Comparison of ENCODE assay signal across 31 mouse cellular contexts in the genomic region with DNA sequence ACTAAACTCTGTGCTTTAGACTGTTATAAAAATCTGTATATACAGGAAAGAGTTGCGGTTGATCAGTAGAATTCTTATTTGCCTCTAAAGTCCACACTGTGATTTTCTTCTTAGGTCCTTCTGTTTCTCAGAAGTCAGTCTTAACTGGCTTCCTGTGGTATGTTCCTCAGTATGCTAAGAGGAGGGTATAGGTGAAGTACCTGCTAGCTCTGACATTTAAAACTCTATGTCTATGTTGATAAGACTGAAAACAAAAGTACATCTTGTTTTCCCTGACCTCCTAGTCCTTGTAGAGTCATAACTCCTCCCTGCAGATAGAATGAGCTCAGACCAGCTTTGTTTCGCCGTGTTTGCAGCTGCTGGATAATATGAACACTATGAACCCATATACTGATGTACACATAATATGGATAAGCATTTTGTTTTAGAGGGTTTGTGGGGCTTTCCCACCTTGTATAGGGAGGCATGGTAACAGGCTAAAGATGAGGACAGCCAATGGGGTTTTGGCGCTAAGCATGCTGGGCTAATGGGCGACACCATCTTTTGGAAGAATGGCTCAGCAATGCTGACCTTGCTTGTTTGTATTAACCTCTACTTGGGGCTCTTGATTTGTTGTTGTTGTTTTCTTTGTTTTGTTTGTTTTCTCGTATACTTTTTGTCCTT. TPM values are rescaled to one million over a fixed set of nuclear protein-coding genes. Genes with fewer than 3 reads are reported as not detected.
A peak's percentile ranks its signal among the peaks of the same experiment; 100 is the strongest.
DNase-seq lines count a peak whose midpoint lies in the region; ATAC-seq lines count a peak whose summit lies in the region.
"Had no signal": no experiment of that assay in that cellular context is flagged by ENCODE, and none has a peak within 500 bp of the region (broad histone marks: within the 10 kb centered on the region; RNA-seq: fewer than 3 reads in every experiment).

No protein-coding gene starts in this region.

- DNase-seq in heart, adult 11 months = peak; percentile 9
- no peak for DNase-seq in frontal cortex, postnatal 36 days (ENCODE audit: low spot score in 2 of 2)
- no peak for DNase-seq in layer of hippocampus, adult 8-10 months (ENCODE audit: low spot score in 2 of 2)
- DNase-seq: adrenal gland, adult 2 months; adrenal gland, postnatal 10 days; adrenal gland, postnatal 25 days; B cell, adult 2 months; cerebellum, adult 11 months; cerebellum, adult 18-20 months; cerebellum, adult 8-10 months; cerebellum, adult 9-11 months; cerebellum, postnatal 14 days; cerebellum, postnatal 36 days; embryo, embryonic 11 days had no signal

- 90% methylated on average over 6 of the region's 6 CpGs for WGBS in heart, embryonic 11.5 days (ENCODE audit: insufficient replicate concordance)

- H3K9ac ChIP-seq in heart, embryonic 11.5 days (ENCODE audit: low read depth, low read length) = no peak overlapping the region
- H3K9ac ChIP-seq: embryonic facial prominence, embryonic 13.5 days; embryonic facial prominence, embryonic 15.5 days; forebrain, embryonic 12.5 days had no signal

- H3K27me3 ChIP-seq in heart, embryonic 11.5 days (ENCODE audit: control insufficient read depth, insufficient read depth, low read length) = no peaks in the 10 kb centered on the region
- H3K27me3 ChIP-seq: CH12.LX; embryonic facial prominence, embryonic 13.5 days; embryonic facial prominence, embryonic 15.5 days; forebrain, embryonic 12.5 days; Patski had no signal

- no peak overlapping the region for H3K4me3 ChIP-seq in heart, embryonic 11.5 days (ENCODE audit: low read depth, low read length)
- H3K4me3 ChIP-seq: embryonic facial prominence, embryonic 13.5 days; embryonic facial prominence, embryonic 15.5 days; erythroblast, embryonic 14.5 days; forebrain, embryonic 10.5 days; forebrain, embryonic 12.5 days had no signal

- no peak overlapping the region for H3K27ac ChIP-seq in heart, embryonic 11.5 days (ENCODE audit: low read depth, low read length)
- H3K27ac ChIP-seq: embryonic facial prominence, embryonic 13.5 days; embryonic facial prominence, embryonic 15.5 days; forebrain, embryonic 10.5 days; forebrain, embryonic 12.5 days had no signal

- no peak for ATAC-seq in heart, embryonic 11.5 days (replicated peaks; ENCODE audit: insufficient number of reproducible peaks, low FRiP score, low TSS enrichment)
- peak; percentile 66 for ATAC-seq in activated CD4-positive, CD25-positive, alpha-beta regulatory T cell, adult 4 months
- ATAC-seq in inflammation-experienced regulatory T-cells, adult 6 months = peak; percentile 68
- ATAC-seq: forebrain, embryonic 14.5 days; forebrain, embryonic 16.5 days; Patski had no signal

- H3K36me3 ChIP-seq in heart, embryonic 11.5 days (ENCODE audit: control insufficient read depth, insufficient read depth, low read length) = peaks cover 25% of the 10 kb centered on the region

- H3K4me2 ChIP-seq in heart, embryonic 11.5 days = no peak overlapping the region
- H3K4me2 ChIP-seq: embryonic facial prominence, embryonic 13.5 days; embryonic facial prominence, embryonic 15.5 days; forebrain, embryonic 12.5 days had no signal

- peaks cover 7% of the 10 kb centered on the region; the same call in 1 of the 2 replicates for H3K4me1 ChIP-seq in heart, embryonic 11.5 days (ENCODE audit: control insufficient read depth, insufficient read depth, low read length)

- H3K9me3 ChIP-seq in heart, embryonic 11.5 days (replicated peaks; ENCODE audit: control insufficient read depth, low read length) = no peaks in the 10 kb centered on the region
- H3K9me3 ChIP-seq: embryonic facial prominence, embryonic 13.5 days; embryonic facial prominence, embryonic 15.5 days; forebrain, embryonic 10.5 days; forebrain, embryonic 12.5 days; G1E had no signal

RNA-seq across cellular contexts. Expression of gene Rbm45, which starts 4.9 kb away (rescaled TPM):
- 11.0 and 11.4 TPM in 2 replicates for polyA plus RNA-seq in heart, embryonic 11.5 days (2014; fragmentation: Nextera tagmentation; extraction: Ambion mirVana)
- 10 to 100 TPM in 1 of 2 experiments, 1 to 10 TPM in 1; 6.7 to 18.9 TPM for polyA plus RNA-seq in activated CD4-positive, CD25-positive, alpha-beta regulatory T cell, adult 4 months (2017; shearing (Covaris generic))
- polyA plus RNA-seq in inflammation-experienced regulatory T-cells, adult 6 months (2017; shearing (Covaris generic)) = 10 to 100 TPM in 2 of 3 experiments, 1 to 10 TPM in 1; 5.3 to 16.1 (median 15.3) TPM
- total RNA-seq in layer of hippocampus, adult 8-10 months (2022) = 10 to 100 TPM; 36.1 to 47.0 (median 38.2) TPM

RNA-seq across cellular contexts. Expression of gene Cyct, which starts 14.4 kb away (rescaled TPM):
- 0.26 and 0.61 TPM in 2 replicates for polyA plus RNA-seq in heart, embryonic 11.5 days (2014; fragmentation: Nextera tagmentation; extraction: Ambion mirVana)
- polyA plus RNA-seq in activated CD4-positive, CD25-positive, alpha-beta regulatory T cell, adult 4 months (2017; shearing (Covaris generic)) = not detected
- polyA plus RNA-seq in inflammation-experienced regulatory T-cells, adult 6 months (2017; shearing (Covaris generic)) = not detected
- total RNA-seq in layer of hippocampus, adult 8-10 months (2022) = not detected
- total RNA-seq: adrenal gland, adult 2 months; adrenal gland, postnatal 10 days; adrenal gland, postnatal 25 days; adrenal gland, postnatal 4 days; CH12.LX; common myeloid progenitor, adult 5-6 weeks; G1E had no signal
- polyA plus RNA-seq: adrenal gland, adult 2 months; brain, embryonic 14.5 days; embryonic facial prominence, embryonic 11.5 days; embryonic facial prominence, embryonic 13.5 days; embryonic facial prominence, embryonic 15.5 days; erythroblast, embryonic 14.5 days; forebrain, embryonic 10.5 days; forebrain, embryonic 12.5 days; forebrain, embryonic 14.5 days; forebrain, embryonic 16.5 days; G1E; Patski had no signal

RNA-seq across cellular contexts. Expression of gene Osbpl6, which starts 31.6 kb away (rescaled TPM):
- polyA plus RNA-seq in heart, embryonic 11.5 days (2014; fragmentation: Nextera tagmentation; extraction: Ambion mirVana) = 5.9 TPM in 2 replicates
- not detected for polyA plus RNA-seq in activated CD4-positive, CD25-positive, alpha-beta regulatory T cell, adult 4 months (2017; shearing (Covaris generic))
- polyA plus RNA-seq in inflammation-experienced regulatory T-cells, adult 6 months (2017; shearing (Covaris generic)) = under 1 TPM in 1 of 3 experiments, not detected in 2; 0.09 TPM
- 10 to 100 TPM; 52.1 to 71.5 (median 60.2) TPM for total RNA-seq in layer of hippocampus, adult 8-10 months (2022)
- total RNA-seq: common myeloid progenitor, adult 5-6 weeks had no signal
- polyA plus RNA-seq: erythroblast, embryonic 14.5 days; G1E had no signal

RNA-seq across cellular contexts. Expression of gene Pde11a, which starts 36.1 kb away (rescaled TPM):
- polyA plus RNA-seq in heart, embryonic 11.5 days (2014; fragmentation: Nextera tagmentation; extraction: Ambion mirVana) = 0.11 and 0.13 TPM in 2 replicates
- polyA plus RNA-seq in activated CD4-positive, CD25-positive, alpha-beta regulatory T cell, adult 4 months (2017; shearing (Covaris generic)) = 1 to 10 TPM; 6.6 to 6.9 TPM
- polyA plus RNA-seq in inflammation-experienced regulatory T-cells, adult 6 months (2017; shearing (Covaris generic)) = 10 to 100 TPM in 2 of 3 experiments, 1 to 10 TPM in 1; 3.0 to 13.9 (median 10.6) TPM
- total RNA-seq in layer of hippocampus, adult 8-10 months (2022) = 10 to 100 TPM; 15.7 to 22.8 (median 17.9) TPM
- total RNA-seq: common myeloid progenitor, adult 5-6 weeks had no signal
- polyA plus RNA-seq: adrenal gland, adult 2 months; erythroblast, embryonic 14.5 days had no signal
